7 mouse cellular contexts compared by ENCODE assay signal in genomic region chr11:120629911-120630310, GRCm38 (mm10). TPM values are rescaled to one million over a fixed set of nuclear protein-coding genes. Genes with fewer than 3 reads are reported as not detected.
DNase-seq lines count a peak whose midpoint lies in the region; ATAC-seq lines count a peak whose summit lies in the region.

No protein-coding gene starts in this region.

- H3K27ac ChIP-seq in hindbrain, embryonic 16.5 days (ENCODE audit: low read depth, low read length) = peak overlapping the region; percentile 48; the same call in 1 of the 2 replicates
- peak overlapping the region; percentile 100 for H3K27ac ChIP-seq in liver, embryonic 13.5 days

- H3K27me3 ChIP-seq in hindbrain, embryonic 16.5 days (replicated peaks; ENCODE audit: control insufficient read depth, insufficient read depth, low read length) = no peaks in the 10 kb centered on the region
- H3K27me3 ChIP-seq in liver, embryonic 13.5 days = no peaks in the 10 kb centered on the region

- 40% methylated on average over 3 of the region's 7 CpGs for WGBS in hindbrain, embryonic 16.5 days
- WGBS in liver, embryonic 13.5 days (ENCODE audit: insufficient replicate concordance) = 4% methylated on average over 7 of the region's 7 CpGs

- peak overlapping the region; percentile 11; the same call in 1 of the 2 replicates for H3K4me3 ChIP-seq in hindbrain, embryonic 16.5 days (ENCODE audit: low read length)
- H3K4me3 ChIP-seq in liver, embryonic 13.5 days (replicated peaks) = peak overlapping the region; percentile 91

- peaks cover 36% of the 10 kb centered on the region for H3K4me1 ChIP-seq in hindbrain, embryonic 16.5 days (ENCODE audit: control insufficient read depth, insufficient read depth, low read depth, low read length)
- peaks cover 86% of the 10 kb centered on the region for H3K4me1 ChIP-seq in liver, embryonic 13.5 days (replicated peaks)

- peak overlapping the region; percentile 27 for H3K4me2 ChIP-seq in hindbrain, embryonic 16.5 days (ENCODE audit: low read length)
- H3K4me2 ChIP-seq in liver, embryonic 13.5 days = peak overlapping the region; percentile 85

- peak; percentile 37 for DNase-seq in CD4-positive helper T cell, adult 2 months (ENCODE audit: low read depth, low spot score)
- peak; percentile 77 for DNase-seq in NIH3T3 (ENCODE audit: low read depth)
- peak; percentile 79 for DNase-seq in gastrocnemius, adult 18-20 months (ENCODE audit: low spot score)
- peak; percentile 82 for DNase-seq in liver, embryonic 13.5 days
- DNase-seq in spleen, adult 12 weeks (ENCODE audit: low spot score) = peak; percentile 79
- no peak for DNase-seq in frontal cortex, postnatal 36 days (ENCODE audit: low spot score in 2 of 2)

- no peaks in the 10 kb centered on the region for H3K9me3 ChIP-seq in hindbrain, embryonic 16.5 days (ENCODE audit: control insufficient read depth, low read length)
- H3K9me3 ChIP-seq in liver, embryonic 13.5 days (replicated peaks) = no peaks in the 10 kb centered on the region

- peak overlapping the region; percentile 52 for H3K9ac ChIP-seq in hindbrain, embryonic 16.5 days (ENCODE audit: low read depth, low read length)
- H3K9ac ChIP-seq in liver, embryonic 13.5 days = peak overlapping the region; percentile 99

- peaks cover 12% of the 10 kb centered on the region for H3K36me3 ChIP-seq in hindbrain, embryonic 16.5 days (ENCODE audit: control insufficient read depth, insufficient read depth, low read length)
- H3K36me3 ChIP-seq in liver, embryonic 13.5 days = peaks cover 34% of the 10 kb centered on the region

- no peak for ATAC-seq in hindbrain, embryonic 16.5 days
- ATAC-seq in liver, embryonic 13.5 days (ENCODE audit: low read depth) = peak; percentile 61

RNA-seq across cellular contexts. Expression of gene Mafg, which starts 3.5 kb away (rescaled TPM):
- total RNA-seq in gastrocnemius, adult 18-20 months (2021) = 10 to 100 TPM; 50.2 to 58.8 TPM
- 25.4 and 34.6 TPM in 2 replicates for polyA plus RNA-seq in hindbrain, embryonic 16.5 days (2015; fragmentation: Nextera tagmentation; extraction: Ambion mirVana)
- 39.8 and 40.0 TPM in 2 replicates for polyA plus RNA-seq in liver, embryonic 13.5 days (2015; fragmentation: Nextera tagmentation; extraction: Ambion mirVana)

RNA-seq across cellular contexts. Expression of gene Sirt7, which starts 4.9 kb away (rescaled TPM):
- total RNA-seq in gastrocnemius, adult 18-20 months (2021) = 1 to 10 TPM; 3.6 to 4.2 TPM
- 39.4 and 41.3 TPM in 2 replicates for polyA plus RNA-seq in hindbrain, embryonic 16.5 days (2015; fragmentation: Nextera tagmentation; extraction: Ambion mirVana)
- 33.8 and 34.3 TPM in 2 replicates for polyA plus RNA-seq in liver, embryonic 13.5 days (2015; fragmentation: Nextera tagmentation; extraction: Ambion mirVana)

RNA-seq across cellular contexts. Expression of gene Pcyt2, which starts 12.2 kb away (rescaled TPM):
- 10 to 100 TPM; 26.1 to 27.7 TPM for total RNA-seq in gastrocnemius, adult 18-20 months (2021)
- polyA plus RNA-seq in hindbrain, embryonic 16.5 days (2015; fragmentation: Nextera tagmentation; extraction: Ambion mirVana) = 236 and 242 TPM in 2 replicates
- polyA plus RNA-seq in liver, embryonic 13.5 days (2015; fragmentation: Nextera tagmentation; extraction: Ambion mirVana) = 114 and 116 TPM in 2 replicates

RNA-seq across cellular contexts. Expression of gene Pycr1, which starts 13.7 kb away (rescaled TPM):
- 1 to 10 TPM; 2.8 to 3.2 TPM for total RNA-seq in gastrocnemius, adult 18-20 months (2021)
- polyA plus RNA-seq in hindbrain, embryonic 16.5 days (2015; fragmentation: Nextera tagmentation; extraction: Ambion mirVana) = 18.0 and 20.0 TPM in 2 replicates
- 6.0 and 6.9 TPM in 2 replicates for polyA plus RNA-seq in liver, embryonic 13.5 days (2015; fragmentation: Nextera tagmentation; extraction: Ambion mirVana)

RNA-seq across cellular contexts. Expression of gene Myadml2, which starts 18.0 kb away (rescaled TPM):
- total RNA-seq in gastrocnemius, adult 18-20 months (2021) = 100 to 1,000 TPM; 124 to 137 TPM
- polyA plus RNA-seq in hindbrain, embryonic 16.5 days (2015; fragmentation: Nextera tagmentation; extraction: Ambion mirVana) = 1.1 and 2.4 TPM in 2 replicates
- polyA plus RNA-seq in liver, embryonic 13.5 days (2015; fragmentation: Nextera tagmentation; extraction: Ambion mirVana) = 0.23 TPM in 1 of 2 replicates, not detected in the other

Comparison
In these comparisons a context has a peak if more than half of its experiments do, and no peak if none do; other contexts are left out.
1. DNase-seq: peak in CD4-positive helper T cell, adult 2 months (single experiment), NIH3T3 (single experiment), gastrocnemius, adult 18-20 months (single experiment), liver, embryonic 13.5 days (single experiment) and spleen, adult 12 weeks (single experiment); none in frontal cortex, postnatal 36 days (0 of 2).